Mouse (Mus musculus): ENCODE data around the gene Hdac10.

Gene Hdac10

GRCm38 (mm10) chr15:89128382-89129350 lies at the start of gene Hdac10:
TSS of gene Hdac10 (minus strand) at chr15:89128700.
- in situ Hi-C loops (cut with MboI, MseI), result loop anchor here (5.0 kb wide), 1 partner anchor 64 kb away; no protein-coding TSS in a partner anchor

- in situ Hi-C loops (cut with MboI, MseI), result no loop called here
Observed at GRCm38 (mm10) chr15:89177576-89178259, 49.2 kb upstream of the Hdac10 start.

GRCm38 (mm10) chr15:89177121-89177520 lies 48.6 kb upstream of the Hdac10 start:
- in situ Hi-C loops (cut with MboI, MseI), result no loop called here

- in situ Hi-C loops (cut with MboI, MseI), result no loop called here
Observed at GRCm38 (mm10) chr15:89175411-89176155, 47.1 kb upstream of the Hdac10 start.

- in situ Hi-C loops (cut with MboI, MseI), result no loop called here
Observed at GRCm38 (mm10) chr15:89174889-89175339, 46.4 kb upstream of the Hdac10 start.

- in situ Hi-C loops (cut with MboI, MseI), result no loop called here
Observed at GRCm38 (mm10) chr15:89173906-89174214, 45.4 kb upstream of the Hdac10 start.

GRCm38 (mm10) chr15:89173024-89173905 lies 44.8 kb upstream of the Hdac10 start:
- in situ Hi-C loops (cut with MboI, MseI), result no loop called here

GRCm38 (mm10) chr15:89172276-89172935 lies 43.9 kb upstream of the Hdac10 start:
- in situ Hi-C loops (cut with MboI, MseI), result no loop called here

GRCm38 (mm10) chr15:89171526-89172051 lies 43.1 kb upstream of the Hdac10 start:
- in situ Hi-C loops (cut with MboI, MseI), result no loop called here

- in situ Hi-C loops (cut with MboI, MseI), result no loop called here
Observed at GRCm38 (mm10) chr15:89170102-89170501, 41.6 kb upstream of the Hdac10 start.

GRCm38 (mm10) chr15:89169431-89169830 lies 40.9 kb upstream of the Hdac10 start:
- in situ Hi-C loops (cut with MboI, MseI), result no loop called here

- in situ Hi-C loops (cut with MboI, MseI), result no loop called here
Observed at GRCm38 (mm10) chr15:89168922-89169321, 40.4 kb upstream of the Hdac10 start.

- in situ Hi-C loops (cut with MboI, MseI), result no loop called here
Observed at GRCm38 (mm10) chr15:89165478-89165877, 37.0 kb upstream of the Hdac10 start.

GRCm38 (mm10) chr15:89161397-89161796 lies 32.9 kb upstream of the Hdac10 start:
- in situ Hi-C loops (cut with MboI, MseI), result no loop called here

GRCm38 (mm10) chr15:89158516-89158915 lies 30.0 kb upstream of the Hdac10 start:
- in situ Hi-C loops (cut with MboI, MseI), result no loop called here

- in situ Hi-C loops (cut with MboI, MseI), result no loop called here
Observed at GRCm38 (mm10) chr15:89157954-89158353, 29.5 kb upstream of the Hdac10 start.

GRCm38 (mm10) chr15:89152312-89152711 lies 23.8 kb upstream of the Hdac10 start:
- in situ Hi-C loops (cut with MboI, MseI), result no loop called here

GRCm38 (mm10) chr15:89150041-89150390 lies 21.5 kb upstream of the Hdac10 start:
- in situ Hi-C loops (cut with MboI, MseI), result no loop called here

- in situ Hi-C loops (cut with MboI, MseI), result loop anchor here (5.0 kb wide), 1 partner anchor 48 kb away; the partner anchor contains the start of gene Dennd6b
Observed at GRCm38 (mm10) chr15:89149271-89150040, 21.0 kb upstream of the Hdac10 start, which contains the start of gene Mapk11. TSS of gene Mapk11 (minus strand) at chr15:89149628.

Data from regulatory T cell (primary cell).